In the genomic region with DNA sequence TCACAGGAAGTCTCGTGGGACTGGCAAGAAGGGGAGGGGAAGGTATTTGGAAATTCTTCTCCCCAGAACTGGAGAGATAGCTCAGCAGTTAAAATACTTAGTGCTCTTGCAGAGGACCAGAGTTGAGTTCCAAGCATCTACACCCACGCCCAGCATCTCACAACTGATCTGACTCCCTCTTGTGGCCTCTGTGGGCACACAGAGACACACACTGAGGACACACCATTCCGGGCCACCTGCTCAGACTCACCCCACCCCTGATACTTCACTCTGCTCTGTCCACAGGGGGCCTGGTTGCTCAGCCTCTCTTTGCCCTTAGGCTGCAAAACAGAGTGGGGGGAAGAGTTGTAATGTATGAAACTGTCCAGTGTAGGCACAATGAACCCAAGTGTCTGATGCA, we compare ENCODE assay signal across 11 mouse cellular contexts. TPM values are rescaled to one million over a fixed set of nuclear protein-coding genes. Genes with fewer than 3 reads are reported as not detected.
DNase-seq lines count a peak whose midpoint lies in the region; ATAC-seq and TF ChIP-seq lines count a peak whose summit lies in the region.
"Had no signal": no experiment of that assay in that cellular context is flagged by ENCODE, and none has a peak within 500 bp of the region (broad histone marks: within the 10 kb centered on the region; RNA-seq: fewer than 3 reads in every experiment).

No protein-coding gene starts in this region.

- H3K27ac ChIP-seq in left cerebral cortex, adult 2 months = peak overlapping the region; percentile 22; the same call in 1 of the 2 replicates
- no peak overlapping the region for H3K27ac ChIP-seq in ES-Bruce4 (ENCODE audit: insufficient read depth, low read length)
- no peak overlapping the region for H3K27ac ChIP-seq in bone marrow, adult 2 months (ENCODE audit: control insufficient read depth, insufficient read depth, low read depth, low read length, poor library complexity)
- H3K27ac ChIP-seq in midbrain, embryonic 11.5 days (ENCODE audit: low read depth, low read length) = no peak overlapping the region

- no peak for DNase-seq in left cerebral cortex, adult 2 months (ENCODE audit: extremely low spot score in 1 of 2, low spot score in 2 of 2)
- no peak for DNase-seq in left cerebral cortex, postnatal 36 days (ENCODE audit: low spot score in 2 of 2)
- DNase-seq in midbrain, embryonic 11.5 days (ENCODE audit: low spot score, missing footprints) = peak; percentile 79
- DNase-seq in retina, embryonic 14.5 days (ENCODE audit: low spot score) = no peak
- no peak for DNase-seq in MN1 (ENCODE audit: low spot score)
- DNase-seq in layer of hippocampus, adult 11-12 months (ENCODE audit: low spot score) = no peak
- DNase-seq: adrenal gland, postnatal 36 days; heart, postnatal 4 days had no signal

- H3K4me1 ChIP-seq in ES-Bruce4 (ENCODE audit: control insufficient read depth, insufficient read depth, low read length) = peaks cover 2% of the 10 kb centered on the region
- H3K4me1 ChIP-seq in bone marrow, adult 2 months (ENCODE audit: control insufficient read depth, insufficient read depth, low read length) = peaks cover 4% of the 10 kb centered on the region; the same call in 1 of the 2 replicates
- peaks cover 17% of the 10 kb centered on the region for H3K4me1 ChIP-seq in midbrain, embryonic 11.5 days (ENCODE audit: control insufficient read depth, insufficient read depth, low read length)

- no peak for TF ChIP-seq EP300 in ES-Bruce4 (IDR thresholded peaks at IDR 0.05; ENCODE audit: insufficient read depth, low read depth, low read length)

- no peak for TF ChIP-seq POLR2A in ES-Bruce4 (IDR thresholded peaks at IDR 0.05; ENCODE audit: insufficient read depth, low read length)
- TF ChIP-seq POLR2A in bone marrow, adult 2 months (IDR thresholded peaks at IDR 0.05; ENCODE audit: borderline replicate concordance, control insufficient read depth, low read depth, low read length) = no peak

- WGBS in bone marrow, adult 2 months = 52% methylated on average over 3 of the region's 3 CpGs
- 70% methylated on average over 3 of the region's 3 CpGs for WGBS in midbrain, embryonic 11.5 days

- intact Hi-C loops in left cerebral cortex, adult 2 months (cut with DNase I) = no loop called here
- intact Hi-C loops in left cerebral cortex, postnatal 36 days (cut with DNase I) = no loop called here

- no peak for ATAC-seq in midbrain, embryonic 11.5 days (ENCODE audit: low FRiP score)

- H3K36me3 ChIP-seq in ES-Bruce4 (ENCODE audit: control insufficient read depth, insufficient read depth, low read length, poor library complexity, severe bottlenecking) = no peaks in the 10 kb centered on the region
- no peaks in the 10 kb centered on the region; the same call in 1 of the 2 replicates for H3K36me3 ChIP-seq in midbrain, embryonic 11.5 days (ENCODE audit: control insufficient read depth, insufficient read depth, low read length)

- no peak overlapping the region for H3K4me2 ChIP-seq in midbrain, embryonic 11.5 days

- no peak overlapping the region for H3K9ac ChIP-seq in ES-Bruce4 (ENCODE audit: low read depth, poor library complexity, severe bottlenecking)
- H3K9ac ChIP-seq in midbrain, embryonic 11.5 days (ENCODE audit: low read length) = no peak overlapping the region

- H3K4me3 ChIP-seq in left cerebral cortex, adult 2 months = no peak overlapping the region
- H3K4me3 ChIP-seq in ES-Bruce4 (ENCODE audit: low read depth, low read length) = no peak overlapping the region
- no peak overlapping the region for H3K4me3 ChIP-seq in bone marrow, adult 2 months (replicated peaks; ENCODE audit: control insufficient read depth, low read depth, low read length)
- H3K4me3 ChIP-seq in midbrain, embryonic 11.5 days (ENCODE audit: low read depth, low read length) = no peak overlapping the region
- H3K4me3 ChIP-seq: myocyte had no signal

- no peaks in the 10 kb centered on the region for H3K27me3 ChIP-seq in ES-Bruce4 (ENCODE audit: control insufficient read depth, insufficient read depth, low read length, poor library complexity, severe bottlenecking)
- H3K27me3 ChIP-seq in midbrain, embryonic 11.5 days (ENCODE audit: control insufficient read depth, insufficient read depth, low read length) = no peaks in the 10 kb centered on the region

- no peaks in the 10 kb centered on the region for H3K9me3 ChIP-seq in ES-Bruce4 (replicated peaks; ENCODE audit: control insufficient read depth, insufficient read depth, low read length, poor library complexity, severe bottlenecking)
- no peaks in the 10 kb centered on the region for H3K9me3 ChIP-seq in midbrain, embryonic 11.5 days (ENCODE audit: control insufficient read depth, low read length)

- peak; percentile 43 for TF ChIP-seq CTCF in left cerebral cortex, adult 2 months (IDR thresholded peaks at IDR 0.05)
- peak; percentile 42 for TF ChIP-seq CTCF in ES-Bruce4 (IDR thresholded peaks at IDR 0.05; ENCODE audit: low read depth, low read length)
- peak; percentile 55; the same call in 1 of the 2 replicates for TF ChIP-seq CTCF in bone marrow, adult 2 months (IDR thresholded peaks at IDR 0.05; ENCODE audit: control insufficient read depth, insufficient read depth, low read length)

RNA-seq across cellular contexts. Expression of gene Lrp8, which starts 3.4 kb away (rescaled TPM):
- 100 to 1,000 TPM in 1 of 2 experiments, 10 to 100 TPM in 1; 93.2 to 123 TPM for total RNA-seq in left cerebral cortex, adult 2 months (2021)
- 100 to 1,000 TPM in 1 of 2 experiments, 10 to 100 TPM in 1; 74.7 to 112 TPM for total RNA-seq in left cerebral cortex, postnatal 36 days (2021)
- 24.1 and 26.8 TPM in 2 replicates for polyA plus RNA-seq in ES-Bruce4 (2011; ENCODE audit: insufficient read depth, insufficient read length, low read depth, missing spikeins)
- polyA plus RNA-seq in bone marrow, adult 2 months (2011; ENCODE audit: insufficient read depth, insufficient read length, low replicate concordance, missing spikeins) = 7.6 and 10.2 TPM in 2 replicates
- 21.3 and 21.4 TPM in 2 replicates for polyA plus RNA-seq in midbrain, embryonic 11.5 days (2014; fragmentation: Nextera tagmentation; extraction: Ambion mirVana)
